Mouse (Mus musculus) right cerebral cortex, adult 2 months (tissue): ENCODE results near the gene Tpmt.

ENCODE experiments used
- DNase-seq, 2 experiments: peaks; one replicate each; pipeline ENCODE4 v3.0.0; 2021 to 2022; ENCODE audit warnings: low spot score in 2 of 2

The Tpmt gene

DNA sequence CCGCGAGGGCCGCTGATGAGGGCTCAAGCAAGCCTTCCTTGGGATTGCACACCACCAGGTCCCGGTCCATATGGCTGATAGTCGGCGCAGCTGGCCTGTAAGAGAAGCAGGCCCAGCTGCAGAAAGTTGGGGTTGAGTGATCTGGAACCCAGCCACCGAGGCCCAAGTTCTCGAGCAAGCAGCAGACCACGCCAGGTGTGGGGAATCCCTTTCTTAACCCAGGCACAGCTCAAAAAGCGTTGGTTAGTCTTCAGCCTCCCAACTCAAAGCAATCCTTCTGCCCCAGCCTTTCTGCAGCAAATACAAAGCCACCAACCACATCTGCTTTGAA lies at the start of gene Tpmt:
Gene Tpmt (minus strand): TSS at position 121 of the 331 bp plus-strand sequence.
- DNase-seq = peak in 1 of 2 experiments; percentile 8

GRCm38 (mm10) chr13:47093791-47094190 lies 49.3 kb upstream of the Tpmt start:
- no peak for DNase-seq

DNA sequence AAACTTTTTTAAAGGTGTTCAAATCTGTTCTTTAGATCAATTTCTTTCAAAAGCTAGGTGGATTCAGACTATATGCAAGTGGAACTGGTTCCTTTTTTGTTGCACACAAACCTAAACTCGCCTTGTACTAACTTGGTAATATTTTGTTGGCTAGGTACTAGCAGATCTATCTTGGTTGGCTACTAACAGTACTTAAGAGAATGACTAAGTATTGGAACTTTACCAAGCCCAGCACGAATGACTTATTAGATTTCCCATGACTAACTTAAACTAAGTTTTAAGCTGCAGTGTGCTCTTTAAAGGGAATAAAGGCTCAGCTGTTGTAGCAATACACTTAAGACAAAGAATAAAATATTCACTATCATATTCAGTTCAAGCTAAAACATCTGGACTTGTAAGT lies 44.7 kb upstream of the Tpmt start:
- no peak for DNase-seq

GRCm38 (mm10) chr13:47088433-47088832 lies 43.9 kb upstream of the Tpmt start:
- no peak for DNase-seq

- DNase-seq = no peak
Observed at GRCm38 (mm10) chr13:47080905-47081505, 36.5 kb upstream of the Tpmt start.

GRCm38 (mm10) chr13:47078799-47079198 lies 34.3 kb upstream of the Tpmt start:
- DNase-seq = no peak

- no peak for DNase-seq
Observed at GRCm38 (mm10) chr13:47077367-47077766, 32.8 kb upstream of the Tpmt start.

DNA sequence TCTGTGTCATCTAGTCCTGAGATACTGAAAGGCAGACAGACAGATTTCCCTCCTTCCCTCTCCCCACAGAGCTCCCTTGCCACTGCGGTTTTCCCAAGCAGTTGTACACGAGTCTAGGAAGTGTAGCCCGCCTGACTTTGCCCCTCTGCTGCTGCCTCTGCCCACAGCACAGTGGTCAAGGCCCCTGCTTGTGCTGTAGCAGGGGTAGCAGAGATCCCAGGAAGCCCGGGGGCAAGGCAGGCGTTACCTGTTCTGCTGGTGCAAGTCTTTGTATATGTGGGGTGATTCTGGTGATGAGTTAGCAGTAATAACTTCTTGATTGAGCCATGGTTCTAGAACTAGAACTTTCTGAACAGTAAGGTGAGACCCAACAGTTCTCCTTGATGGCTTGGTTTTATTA lies 31.6 kb upstream of the Tpmt start:
- no peak for DNase-seq

DNA sequence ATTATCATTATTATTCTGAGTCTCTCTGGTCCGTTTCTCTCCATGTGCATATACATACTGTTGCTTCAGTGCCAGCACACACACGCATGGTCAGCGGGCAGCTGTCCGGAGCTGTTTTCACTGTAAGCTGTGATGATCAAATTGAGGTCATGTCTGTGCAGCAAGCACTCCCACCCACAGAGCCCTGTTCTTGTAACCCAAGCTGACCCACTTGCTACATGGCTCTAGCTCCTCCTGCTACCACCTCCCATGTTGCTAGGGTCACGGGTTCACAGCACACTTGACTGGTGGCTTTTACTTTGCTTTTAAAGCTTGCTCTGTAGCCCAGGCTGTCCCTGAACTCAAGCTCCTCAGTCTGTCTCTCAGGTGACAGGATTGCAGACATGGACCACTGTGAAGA lies 27.9 kb upstream of the Tpmt start:
- DNase-seq = no peak

- DNase-seq = no peak
Observed at GRCm38 (mm10) chr13:47071871-47072270, 27.3 kb upstream of the Tpmt start.

DNA sequence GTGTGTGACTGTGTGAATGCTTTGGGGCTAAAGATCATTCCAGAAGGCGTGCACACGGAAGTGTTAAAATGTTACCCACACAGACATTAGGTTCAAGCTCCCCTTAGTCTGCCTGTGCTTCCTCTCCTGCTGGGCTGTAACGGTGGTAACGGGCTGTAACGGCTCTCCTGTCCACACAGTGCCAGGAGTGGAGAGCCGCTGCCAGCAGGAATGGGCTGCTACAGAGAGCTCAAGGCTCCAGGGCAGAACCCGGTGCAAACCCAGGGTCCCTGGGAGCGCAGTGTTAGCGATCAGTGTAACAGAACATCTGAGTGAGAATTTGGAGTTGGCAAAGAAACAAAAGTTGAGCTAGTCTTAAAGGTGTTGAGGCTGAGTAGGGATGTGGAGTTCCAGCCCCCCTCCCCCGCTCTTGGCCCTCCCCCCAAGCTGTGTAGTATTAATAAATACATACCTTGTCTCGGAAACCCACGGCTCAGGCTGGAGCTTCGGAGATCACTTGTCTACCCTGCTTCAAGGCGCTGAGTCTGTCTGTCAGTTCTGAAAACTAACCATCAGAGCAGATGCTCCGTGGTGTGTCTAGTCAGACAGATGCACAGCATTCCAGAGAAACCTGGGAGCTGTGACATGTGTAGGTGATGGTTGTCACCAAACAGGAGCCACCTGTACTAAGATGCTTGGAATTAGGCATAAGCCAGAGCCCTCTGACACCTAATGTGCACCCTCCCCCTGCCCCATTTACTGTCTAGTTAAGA lies 26.0 kb upstream of the Tpmt start:
- no peak for DNase-seq

DNA sequence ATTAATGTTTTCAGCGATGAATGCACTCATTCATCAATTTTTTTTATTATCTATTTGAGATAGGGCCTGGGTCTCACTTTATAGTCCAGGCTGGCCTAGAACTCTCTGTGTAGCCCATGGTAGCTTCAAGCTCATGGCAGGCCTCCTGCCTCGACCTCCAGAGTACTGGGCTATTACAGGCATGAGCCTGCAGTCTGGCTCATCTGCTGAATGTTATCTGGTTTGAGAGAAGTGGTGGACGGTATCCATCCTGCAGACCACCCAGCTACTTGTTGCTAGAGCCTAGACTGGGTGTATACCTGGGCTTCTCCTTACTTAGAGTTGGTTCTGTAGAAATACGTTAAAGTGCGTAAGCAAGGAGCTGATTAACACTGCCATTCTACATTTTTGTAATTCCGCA lies 22.5 kb upstream of the Tpmt start:
- no peak for DNase-seq

GRCm38 (mm10) chr13:47066516-47066915 lies 22.0 kb upstream of the Tpmt start:
- DNase-seq = no peak

GRCm38 (mm10) chr13:47063985-47064760 lies 19.6 kb upstream of the Tpmt start:
- DNase-seq = no peak

DNA sequence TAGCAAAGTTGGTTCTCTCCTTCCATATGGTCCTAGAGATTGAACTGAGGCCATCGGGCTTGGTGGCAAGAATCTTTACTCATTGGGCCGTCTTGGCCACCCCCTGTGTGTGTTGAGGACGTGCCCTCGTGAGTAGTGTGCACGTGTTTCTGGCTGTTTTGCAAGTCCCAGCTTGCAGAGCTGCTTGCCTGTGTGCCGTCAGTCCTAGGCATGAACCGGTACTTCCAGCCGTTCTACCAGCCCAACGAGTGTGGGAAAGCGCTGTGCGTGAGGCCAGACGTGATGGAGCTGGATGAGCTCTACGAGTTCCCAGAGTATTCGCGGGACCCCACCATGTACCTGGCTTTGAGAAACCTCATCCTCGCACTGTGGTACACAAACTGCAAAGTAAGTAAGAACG lies 18.2 kb upstream of the Tpmt start:
- DNase-seq = no peak

GRCm38 (mm10) chr13:47056781-47057180 lies 12.2 kb upstream of the Tpmt start:
- DNase-seq = no peak

- peak; percentile 69 to 70 for DNase-seq
Observed at GRCm38 (mm10) chr13:47056126-47056525, 11.6 kb upstream of the Tpmt start.

- no peak for DNase-seq
Observed at GRCm38 (mm10) chr13:47053971-47054370, 9.4 kb upstream of the Tpmt start.

- no peak for DNase-seq
Observed at GRCm38 (mm10) chr13:47050009-47050408, 5.5 kb upstream of the Tpmt start.

GRCm38 (mm10) chr13:47047996-47048395 lies 3.5 kb upstream of the Tpmt start:
- no peak for DNase-seq

GRCm38 (mm10) chr13:47043833-47044616 lies 512 bp downstream of the Tpmt start:
- no peak for DNase-seq

DNA sequence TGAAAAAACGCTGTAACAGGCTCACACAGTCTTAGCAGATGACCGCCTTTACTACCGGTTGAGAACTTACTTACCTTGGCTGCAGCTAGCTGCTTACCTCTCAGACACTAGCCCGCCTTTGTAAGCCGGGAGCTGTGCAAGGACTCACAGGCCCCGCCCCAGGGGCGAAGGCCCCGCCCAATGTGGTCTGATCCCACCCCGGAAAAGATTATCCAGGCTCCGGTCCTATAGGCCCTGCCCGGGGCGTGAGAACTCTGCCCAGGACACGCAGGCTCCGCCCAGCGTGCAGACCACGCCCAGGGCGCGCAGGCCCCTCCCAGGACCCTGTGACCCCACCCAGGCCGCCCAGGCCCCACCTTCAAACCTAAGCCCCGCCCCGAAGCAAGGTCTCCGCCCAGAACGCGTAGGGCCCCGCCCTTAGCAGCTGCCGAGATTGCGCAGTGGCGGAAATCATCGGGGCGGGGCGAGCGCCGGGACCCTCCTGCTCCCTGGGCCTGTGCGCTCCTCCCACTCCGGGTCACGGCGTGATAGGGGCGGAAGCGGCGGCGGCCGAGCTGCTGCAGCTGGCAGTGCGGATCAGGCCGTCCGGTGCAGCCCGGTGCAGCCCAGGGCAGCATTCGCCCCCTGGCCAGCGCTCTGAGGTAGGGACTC lies 1.4 kb downstream of the Tpmt start, which contains the start of gene Kdm1b:
Gene Kdm1b (plus strand): TSS at position 470 of the 651 bp plus-strand sequence.
- peak; percentile 97 for DNase-seq
